Mouse (Mus musculus): ENCODE results near the gene Igfn1.

GRCm38 (mm10) chr1:136017907-136018313 is 11.8 kb upstream of the Igfn1 start:
- no peak for TF ChIP-seq CTCF (conservative IDR thresholded peaks at IDR 0.05; ENCODE audit: low read length)
- no peak for TF ChIP-seq NANOG (IDR thresholded peaks at IDR 0.05; ENCODE audit: borderline replicate concordance, low read length)
- TF ChIP-seq POU5F1 (IDR thresholded peaks at IDR 0.05; ENCODE audit: borderline replicate concordance, low read length), result no peak
